Mouse (Mus musculus) testis, adult 2 months (tissue): ENCODE results near the gene Plch2. TPM values are rescaled to one million over a fixed set of nuclear protein-coding genes. Genes with fewer than 3 reads are reported as not detected.
A peak's percentile ranks its signal among the peaks of the same experiment; 100 is the strongest.

Experiments used
- H3K27ac ChIP-seq: fragments of 200-500 bp; 2 replicates; pipeline ENCODE4 v1.5.1; 2012; ENCODE audit warnings: low read depth, low read length; ENCODE audit not compliant: control insufficient read depth, insufficient read depth
- H3K27me3 ChIP-seq: fragments of 200-500 bp; 2 replicates; pipeline ENCODE4 v1.6.1; 2012; ENCODE audit warnings: mild to moderate bottlenecking, low read length, moderate library complexity; ENCODE audit not compliant: control insufficient read depth, insufficient read depth
- H3K36me3 ChIP-seq: fragments of 200-500 bp; 2 replicates; pipeline ENCODE4 v1.6.1; 2012; ENCODE audit warnings: mild to moderate bottlenecking, low read length; ENCODE audit not compliant: control insufficient read depth, insufficient read depth
- H3K4me1 ChIP-seq: fragments of 200-500 bp; 2 replicates; pipeline ENCODE4 v1.6.1; 2012; ENCODE audit warnings: low read length; ENCODE audit not compliant: control insufficient read depth, insufficient read depth
- H3K4me3 ChIP-seq: fragments of 200-500 bp; 2 replicates; pipeline ENCODE4 v1.5.1; 2012; ENCODE audit warnings: low read depth, mild to moderate bottlenecking, low read length, moderate library complexity, mixed read lengths; ENCODE audit not compliant: control insufficient read depth
- CTCF ChIP-seq: fragments of 200-500 bp; IDR thresholded peaks from 2 replicates; pipeline ENCODE4 v1.5.1; 2012; ENCODE audit warnings: low read depth, mild to moderate bottlenecking, inconsistent platforms, low read length, moderate library complexity; ENCODE audit not compliant: control insufficient read depth, insufficient read depth, insufficient replicate concordance
- POLR2A ChIP-seq: fragments of 200-500 bp; IDR thresholded peaks from 2 replicates; pipeline ENCODE4 v1.6.1; 2012; ENCODE audit warnings: low read depth, mild to moderate bottlenecking, inconsistent platforms, low read length, moderate library complexity; ENCODE audit not compliant: control insufficient read depth
- polyA plus RNA-seq: library from polyadenylated mRNA; depleted of rRNA; stranded (reverse); fragments of >200 nt; gene quantifications from 2 replicates; pipeline ENCODE4 v1.2.3, GENCODE M21; 2012

Plch2 gene
- polyA plus RNA-seq, 1 experiment, result 1.9 TPM

GRCm38 (mm10) chr4:154962683-154963082 lies 93.9 kb downstream of the Plch2 start:
- H3K4me1 ChIP-seq, result peaks cover 41% of the 10 kb centered on the region
- peak overlapping the region; percentile 94; the same call in 1 of the 2 replicates for H3K4me3 ChIP-seq
- 0 out of 2 replicates have a peak, but pooled peaks cover 2% of the 10 kb centered on the region for H3K27me3 ChIP-seq

GRCm38 (mm10) chr4:154961911-154962310 lies 94.7 kb downstream of the Plch2 start:
- Histone ChIP-seq H3K27ac (no peak overlapping the region), H3K36me3 (no peaks in the 10 kb centered on the region), H3K4me3 (peak overlapping the region; percentile 74), H3K27me3 (0 out of 2 replicates have a peak, but pooled peaks cover 2% of the 10 kb centered on the region), H3K4me1 (peaks cover 41% of the 10 kb centered on the region)
- 0 out of 2 replicates have a peak, but pooled peaks have one; percentile 19 for TF ChIP-seq POLR2A
- TF ChIP-seq CTCF, result no peak

More at GRCm38 (mm10) chr4:154962683-154963082, 93.9 kb downstream of the Plch2 start:
- no peak for TF ChIP-seq POLR2A
- no peak for TF ChIP-seq CTCF
- H3K27ac ChIP-seq, result no peak overlapping the region
- H3K36me3 ChIP-seq, result no peaks in the 10 kb centered on the region

- Histone ChIP-seq H3K4me3 (peak overlapping the region; percentile 74), H3K27me3 (0 out of 2 replicates have a peak, but pooled peaks cover 2% of the 10 kb centered on the region), H3K27ac (no peak overlapping the region), H3K36me3 (no peaks in the 10 kb centered on the region), H3K4me1 (peaks cover 41% of the 10 kb centered on the region)
- TF ChIP-seq POLR2A, result no peak
- no peak for TF ChIP-seq CTCF
Observed at GRCm38 (mm10) chr4:154961226-154961738, 95.3 kb downstream of the Plch2 start.

DNA sequence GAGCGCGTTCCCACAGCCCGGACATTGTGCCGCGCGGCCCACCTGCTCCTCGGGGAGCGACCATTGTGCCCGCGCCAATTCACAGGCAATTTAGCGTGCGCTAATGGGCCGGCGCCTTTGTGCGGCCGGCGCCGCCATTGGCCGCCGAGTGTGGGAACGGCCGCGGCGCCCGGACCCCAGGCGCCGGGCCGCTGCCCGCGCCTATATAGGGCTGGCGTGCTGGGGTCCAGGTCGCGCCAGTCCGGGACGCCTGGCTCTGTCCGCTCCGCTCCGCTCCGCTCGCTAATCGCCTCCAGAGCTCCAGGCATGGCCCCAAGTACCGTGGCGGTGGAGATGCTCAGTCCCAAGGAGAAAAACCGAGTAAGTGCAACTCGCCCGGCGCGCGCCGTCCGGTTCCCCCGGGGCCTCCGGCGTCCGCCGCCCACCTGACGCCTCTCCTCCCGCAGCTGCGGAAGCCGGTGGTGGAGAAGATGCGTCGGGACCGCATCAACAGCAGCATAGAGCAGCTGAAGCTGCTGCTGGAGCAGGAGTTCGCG lies 95.8 kb downstream of the Plch2 start, which contains the start of gene Hes5:
TSS of gene Hes5 (plus strand) at position 234 of the 536 bp plus-strand sequence.
- Histone ChIP-seq H3K4me1 (peaks cover 41% of the 10 kb centered on the region), H3K27ac (no peak within 1 kb of the TSS), H3K27me3 (0 out of 2 replicates have a peak, but pooled peaks cover 2% of the 10 kb centered on the region)

GRCm38 (mm10) chr4:154960021-154960689 lies 96.4 kb downstream of the Plch2 start:
- H3K4me1 ChIP-seq, result peaks cover 39% of the 10 kb centered on the region
- H3K27me3 ChIP-seq, result 0 out of 2 replicates have a peak, but pooled peaks cover 2% of the 10 kb centered on the region
- TF ChIP-seq POLR2A, result no peak
- no peak for TF ChIP-seq CTCF
- no peaks in the 10 kb centered on the region for H3K36me3 ChIP-seq
- no peak overlapping the region for H3K27ac ChIP-seq
- peak overlapping the region; percentile 74 for H3K4me3 ChIP-seq

More for the DNA sequence above, 95.8 kb downstream of the Plch2 start, which contains the start of gene Hes5:
- Histone ChIP-seq H3K4me3 (peak within 1 kb of the TSS; percentile 74), H3K36me3 (no peaks in the 10 kb centered on the region)
- TF ChIP-seq CTCF (no peak), POLR2A (no peak)

GRCm38 (mm10) chr4:154958621-154959020 lies 98.0 kb downstream of the Plch2 start:
- no peak overlapping the region for H3K27ac ChIP-seq
- 0 out of 2 replicates have a peak, but pooled peaks cover 2% of the 10 kb centered on the region for H3K27me3 ChIP-seq
- no peak overlapping the region for H3K4me3 ChIP-seq
- H3K36me3 ChIP-seq, result no peaks in the 10 kb centered on the region
- peaks cover 38% of the 10 kb centered on the region for H3K4me1 ChIP-seq
- TF ChIP-seq POLR2A (no peak), CTCF (no peak)

DNA sequence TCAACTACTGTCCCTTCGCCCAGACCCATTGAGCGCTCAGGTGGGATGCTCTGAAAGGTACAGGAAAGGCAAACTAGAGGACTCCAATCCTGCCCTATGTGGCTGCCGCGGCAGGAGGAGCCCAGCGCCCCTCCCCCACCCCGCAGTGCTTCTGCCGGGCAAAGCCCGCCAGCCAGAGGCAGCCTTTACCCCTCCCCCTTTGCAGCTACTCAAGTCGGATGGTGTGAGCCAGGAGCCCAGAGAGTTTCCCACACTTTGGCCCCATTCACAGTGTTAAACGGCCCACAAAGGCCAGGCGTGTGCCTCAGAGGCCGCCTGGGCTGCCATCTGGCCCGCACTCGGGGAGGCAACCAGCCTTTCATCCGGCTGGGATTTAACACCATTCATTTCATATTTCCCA lies 98.4 kb downstream of the Plch2 start:
- Histone ChIP-seq H3K27me3 (0 out of 2 replicates have a peak, but pooled peaks cover 2% of the 10 kb centered on the region), H3K4me3 (no peak overlapping the region), H3K27ac (no peak overlapping the region), H3K4me1 (peaks cover 35% of the 10 kb centered on the region), H3K36me3 (no peaks in the 10 kb centered on the region)
- TF ChIP-seq POLR2A (no peak), CTCF (no peak)
